Mouse (Mus musculus) C2C12 (cell line): ENCODE measurements at regions not wholly inside any gene's neighbourhood (a gene's known extent, or its start where the extent isn't known, plus 50 kb on each side); places are given as distances from the start of the nearest gene placed in this dataset.

Source experiments
- H3K27me3 ChIP-seq: one replicate; pipeline ENCODE4 v1.6.1; 2011; ENCODE audit not compliant: control insufficient read depth, insufficient read depth, insufficient read length
- H3K36me3 ChIP-seq: one replicate; pipeline ENCODE4 v1.6.1; 2011; ENCODE audit not compliant: control insufficient read depth, insufficient read depth
- H3K4me3 ChIP-seq: one replicate; pipeline ENCODE4 v1.5.1; 2011; ENCODE audit warnings: mild to moderate bottlenecking, control low read depth; ENCODE audit not compliant: poor library complexity, insufficient read depth, severe bottlenecking
- H3K79me2 ChIP-seq: one replicate; pipeline ENCODE4 v1.6.1; 2011; ENCODE audit not compliant: control insufficient read depth, insufficient read depth
- H3K79me3 ChIP-seq: one replicate; pipeline ENCODE4 v1.6.1; 2011; ENCODE audit warnings: low read depth, control low read depth
- H3ac ChIP-seq: one replicate; pipeline ENCODE3; 2011; ENCODE audit warnings: low read depth; ENCODE audit not compliant: control insufficient read depth, insufficient read length
- CEBPB ChIP-seq: IDR thresholded peaks from one replicate; pipeline ENCODE4 v1.6.1; 2011; ENCODE audit warnings: low read depth, mild to moderate bottlenecking, control low read depth, moderate library complexity
- CTCF ChIP-seq: IDR thresholded peaks from one replicate; pipeline ENCODE4 v1.5.1; 2011; ENCODE audit not compliant: control insufficient read depth, insufficient read depth, insufficient read length
- FOSL1 ChIP-seq: IDR thresholded peaks from one replicate; pipeline ENCODE4 v1.8.0; 2011; ENCODE audit warnings: mild to moderate bottlenecking, low read length; ENCODE audit not compliant: poor library complexity, insufficient read depth, severe bottlenecking
- MAX ChIP-seq: IDR thresholded peaks from one replicate; pipeline ENCODE4 v1.6.1; 2011; ENCODE audit warnings: mild to moderate bottlenecking, control low read depth
- MYOD1 ChIP-seq: IDR thresholded peaks from one replicate; pipeline ENCODE4 v1.6.1; 2011; ENCODE audit warnings: low read depth; ENCODE audit not compliant: control insufficient read depth, insufficient read length
- MYOG ChIP-seq: IDR thresholded peaks from one replicate; pipeline ENCODE4 v1.6.1; 2011; ENCODE audit not compliant: control insufficient read depth, insufficient read length; ENCODE audit errors: extremely low read depth
- USF1 ChIP-seq: IDR thresholded peaks from one replicate; pipeline ENCODE4 v1.6.1; 2011; ENCODE audit warnings: low read depth, mild to moderate bottlenecking, control low read depth, moderate library complexity

- Histone ChIP-seq H3K4me3 (no peak overlapping the region), H3K79me2 (no peaks in the 10 kb centered on the region), H3K79me3 (no peaks in the 10 kb centered on the region), H3K27me3 (no peaks in the 10 kb centered on the region), H3K36me3 (no peaks in the 10 kb centered on the region), H3ac (no peak overlapping the region)
- no peak for TF ChIP-seq CEBPB
- no peak for TF ChIP-seq CTCF
- no peak for TF ChIP-seq FOSL1
These were observed 62.3 kb upstream of the Egr2 start for GRCm38 (mm10) chr10:67473016-67473415.

- Histone ChIP-seq H3K27me3 (no peaks in the 10 kb centered on the region), H3K79me2 (no peaks in the 10 kb centered on the region), H3K79me3 (no peaks in the 10 kb centered on the region), H3K36me3 (no peaks in the 10 kb centered on the region), H3K4me3 (no peak overlapping the region), H3ac (no peak overlapping the region)
- TF ChIP-seq FOSL1: no peak
These were observed 60.9 kb upstream of the Egr2 start for GRCm38 (mm10) chr10:67474336-67474735.

GRCm38 (mm10) chr10:67482268-67482667 is 53.0 kb upstream of the Egr2 start:
- no peaks in the 10 kb centered on the region for H3K79me3 ChIP-seq
- no peak overlapping the region for H3ac ChIP-seq
- no peaks in the 10 kb centered on the region for H3K79me2 ChIP-seq
- H3K4me3 ChIP-seq: no peak overlapping the region
- H3K36me3 ChIP-seq: no peaks in the 10 kb centered on the region
- TF ChIP-seq CEBPB (no peak), FOSL1 (no peak)
- no peaks in the 10 kb centered on the region for H3K27me3 ChIP-seq

GRCm38 (mm10) chr10:67483371-67483770 is 51.9 kb upstream of the Egr2 start:
- Histone ChIP-seq H3K4me3 (no peak overlapping the region), H3K36me3 (no peaks in the 10 kb centered on the region), H3K79me3 (no peaks in the 10 kb centered on the region), H3K27me3 (no peaks in the 10 kb centered on the region), H3K79me2 (no peaks in the 10 kb centered on the region), H3ac (no peak overlapping the region)
- TF ChIP-seq MYOG (no peak), FOSL1 (peak; percentile 60), USF1 (peak; percentile 39), CTCF (no peak), CEBPB (no peak), MAX (peak; percentile 89), MYOD1 (no peak)

- Histone ChIP-seq H3K79me3 (no peaks in the 10 kb centered on the region), H3ac (no peak overlapping the region), H3K4me3 (no peak overlapping the region), H3K36me3 (no peaks in the 10 kb centered on the region), H3K79me2 (no peaks in the 10 kb centered on the region), H3K27me3 (no peaks in the 10 kb centered on the region)
- TF ChIP-seq MYOD1: no peak
- TF ChIP-seq CTCF: no peak
- no peak for TF ChIP-seq USF1
These were observed 51.1 kb upstream of the Egr2 start for GRCm38 (mm10) chr10:67484091-67484745.
